Mouse (Mus musculus) kidney, postnatal 36 days (tissue): ENCODE data around the gene Olfr913.

Experiments
- DNase-seq, 2 experiments: peaks; one replicate each; pipeline ENCODE4 v3.0.0; 2021 to 2022; ENCODE audit warnings: mixed read lengths in 2 of 2

Olfr913 gene

GRCm38 (mm10) chr9:38592459-38592858 lies at the start of gene Olfr913:
Olfr913 (plus strand) TSS chr9:38592759.
- DNase-seq: no peak

- no peak for DNase-seq
These were observed 12.7 kb upstream of the Olfr913 start, which contains the start of gene Olfr912 for GRCm38 (mm10) chr9:38579878-38580277. Olfr912 (plus strand) TSS chr9:38580178.

GRCm38 (mm10) chr9:38591056-38591455 lies 1.5 kb upstream of the Olfr913 start:
- no peak for DNase-seq

GRCm38 (mm10) chr9:38604802-38605201 lies 12.2 kb downstream of the Olfr913 start, which contains the start of gene Olfr914:
Olfr914 (plus strand) TSS chr9:38605102.
- no peak for DNase-seq

GRCm38 (mm10) chr9:38632406-38632805 lies 39.8 kb downstream of the Olfr913 start:
- no peak for DNase-seq
